Mouse (Mus musculus): Measurements from ENCODE around the gene Prkag1.

Gene Prkag1

GRCm38 (mm10) chr15:98768259-98768658 is 63.1 kb downstream of the Prkag1 start:
- no peak for DNase-seq (ENCODE audit: low spot score)

DNA sequence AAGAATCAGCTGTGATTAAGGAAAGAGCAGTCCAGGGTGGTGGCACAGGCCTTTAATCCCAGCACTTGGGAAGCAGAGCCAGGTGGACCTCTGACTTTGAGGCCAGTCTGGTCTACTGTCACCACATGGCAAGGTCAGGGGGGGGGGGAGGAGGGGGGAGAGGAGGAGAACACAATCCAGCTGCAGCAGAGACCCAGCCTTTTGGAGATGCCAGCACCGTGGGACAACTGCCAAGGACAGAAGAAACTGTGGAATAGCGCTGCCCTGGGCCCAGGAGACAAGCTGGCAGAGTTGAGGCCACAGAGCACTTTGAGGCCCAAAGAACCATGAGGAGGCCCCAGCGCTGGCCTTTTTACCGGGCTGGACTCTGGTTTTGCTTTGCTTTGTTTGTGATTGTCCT is 65.4 kb downstream of the Prkag1 start:
- DNase-seq (ENCODE audit: low spot score), result no peak
